Mouse (Mus musculus) G1E-ER4 (cell line): ENCODE results near the gene Vmn2r31. TPM values are rescaled to one million over a fixed set of nuclear protein-coding genes. Genes with fewer than 3 reads are reported as not detected.
"Not testable (repeated sequence)": the region's sequence is repeated elsewhere in the genome, so short reads cannot be mapped to it uniquely, and the experiment has no call there.

ENCODE experiments used
- GATA1 ChIP-seq: IDR thresholded peaks from one replicate; pipeline ENCODE4 v1.8.0; 2012; ENCODE audit warnings: low read length, inconsistent platforms
- polyA plus RNA-seq: library from polyadenylated mRNA; stranded (reverse); fragments of >175 nt; gene quantifications from 2 replicates; pipeline ENCODE4 v1.2.3, GENCODE M21; 2012

The Vmn2r31 gene
- not detected in 2 replicates for polyA plus RNA-seq

GRCm38 (mm10) chr7:7399603-7400002 lies at the start of gene Vmn2r31:
Gene Vmn2r31, minus strand, starts transcription at chr7:7399703.
- not testable (repeated sequence) for TF ChIP-seq GATA1

- not testable (repeated sequence) for TF ChIP-seq GATA1
Observed at GRCm38 (mm10) chr7:7374431-7374830, 25.1 kb downstream of the Vmn2r31 start, which contains the start of gene Gm45783. Gene Gm45783, minus strand, starts transcription at chr7:7374573.

- not testable (repeated sequence) for TF ChIP-seq GATA1
Observed at GRCm38 (mm10) chr7:7337509-7337908, 62.0 kb downstream of the Vmn2r31 start, which contains the start of gene Vmn2r30. Gene Vmn2r30, minus strand, starts transcription at chr7:7337609.

Other genes starting within 250 kb of the Vmn2r31 start
- gene Zfp418, start 228.4 kb downstream of the Vmn2r31 start, polyA plus RNA-seq = 0.21 and 0.25 TPM in 2 replicates
- gene Zfp772, start 189.7 kb downstream of the Vmn2r31 start, polyA plus RNA-seq = 0.13 and 0.25 TPM in 2 replicates
- gene Vmn2r29, start 152.4 kb downstream of the Vmn2r31 start, polyA plus RNA-seq = not detected in 2 replicates
- gene Gm45844, start 121.4 kb downstream of the Vmn2r31 start, polyA plus RNA-seq = 0.17 and 0.21 TPM in 2 replicates
- 5.0 and 6.1 TPM in 2 replicates for gene Clcn4, start 98.9 kb downstream of the Vmn2r31 start, polyA plus RNA-seq
- gene Vmn2r30, start 62.1 kb downstream of the Vmn2r31 start, polyA plus RNA-seq = not detected in 2 replicates
- gene Gm45783, start 25.1 kb downstream of the Vmn2r31 start, polyA plus RNA-seq = 0.33 and 0.61 TPM in 2 replicates
- gene Vmn2r32, start 80.3 kb upstream of the Vmn2r31 start, polyA plus RNA-seq = not detected in 2 replicates
- not detected in 2 replicates for gene Vmn2r33, start 167.1 kb upstream of the Vmn2r31 start, polyA plus RNA-seq